Mouse (Mus musculus): Measurements from ENCODE around the gene Tssk3. TPM values are rescaled to one million over a fixed set of nuclear protein-coding genes. Genes with fewer than 3 reads are reported as not detected.
"Not testable (repeated sequence)": the region's sequence is repeated elsewhere in the genome, so short reads cannot be mapped to it uniquely, and the experiment has no call there.

The Tssk3 gene
- not detected in 2 replicates for polyA plus RNA-seq (2014; fragmentation: Nextera tagmentation; extraction: Ambion mirVana)

GRCm38 (mm10) chr4:129490972-129491880, at the start of gene Tssk3, which contains the start of gene Fam229a:
Tssk3 (minus strand) TSS chr4:129491022.
Fam229a (plus strand) TSS chr4:129491190.
- H3K27ac ChIP-seq (ENCODE audit: low read depth, low read length) = no peak within 1 kb of the TSS
- peak within 1 kb of the TSS; percentile 40 for H3K4me3 ChIP-seq (ENCODE audit: low read length)
- no peaks in the 10 kb centered on the region for H3K9me3 ChIP-seq (ENCODE audit: control insufficient read depth, low read length)
- H3K36me3 ChIP-seq (ENCODE audit: control insufficient read depth, insufficient read depth, low read length) = peaks cover 31% of the 10 kb centered on the region
- peaks cover 10% of the 10 kb centered on the region for H3K27me3 ChIP-seq (ENCODE audit: control insufficient read depth, insufficient read depth, low read length)
- peak within 1 kb of the TSS; percentile 69 for H3K4me2 ChIP-seq (replicated peaks; ENCODE audit: low read depth, low read length)
- H3K9ac ChIP-seq (ENCODE audit: low read depth, low read length) = peak within 1 kb of the TSS; percentile 42
- ATAC-seq (ENCODE audit: low FRiP score, low TSS enrichment) = peak; percentile 63
- H3K4me1 ChIP-seq (ENCODE audit: control insufficient read depth, insufficient read depth, low read length) = peaks cover 12% of the 10 kb centered on the region
- 5% methylated on average over 70 of the region's 70 CpGs for WGBS

DNA sequence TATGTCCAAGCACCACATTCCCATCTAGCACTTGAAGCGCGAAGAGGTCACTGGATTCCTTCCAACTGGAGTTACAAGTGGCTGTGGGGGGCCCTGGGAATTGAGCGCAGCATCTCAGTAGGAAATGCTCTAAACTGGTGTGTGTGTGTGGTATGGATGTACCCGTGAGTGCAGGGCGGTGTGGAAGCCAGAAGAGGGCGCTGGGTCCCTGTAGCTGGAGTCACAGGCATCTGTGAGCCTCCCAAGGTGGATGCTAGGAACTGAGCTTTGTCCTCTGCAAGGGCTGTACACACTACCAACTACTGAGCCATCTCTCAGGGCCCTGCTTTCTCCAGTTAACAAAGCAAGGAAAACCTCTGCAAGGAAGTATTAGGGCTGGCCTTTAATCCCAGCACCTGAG, 49.2 kb upstream of the Tssk3 start:
- Histone ChIP-seq H3K36me3 (ENCODE audit: control insufficient read depth, insufficient read depth, low read length) (peaks cover 34% of the 10 kb centered on the region), H3K4me1 (ENCODE audit: control insufficient read depth, insufficient read depth, low read length) (peaks cover 18% of the 10 kb centered on the region), H3K27me3 (ENCODE audit: control insufficient read depth, insufficient read depth, low read length) (no peaks in the 10 kb centered on the region), H3K9ac (ENCODE audit: low read depth, low read length) (no peak overlapping the region), H3K4me2 (replicated peaks; ENCODE audit: low read depth, low read length) (no peak overlapping the region), H3K4me3 (ENCODE audit: low read length) (no peak overlapping the region), H3K9me3 (ENCODE audit: control insufficient read depth, low read length) (no peaks in the 10 kb centered on the region), H3K27ac (ENCODE audit: low read depth, low read length) (no peak overlapping the region)
- 88% methylated on average over 6 of the region's 6 CpGs for WGBS
- no peak for ATAC-seq (ENCODE audit: low FRiP score, low TSS enrichment)

- H3K9ac ChIP-seq (ENCODE audit: low read depth, low read length); H3K4me3 ChIP-seq (ENCODE audit: low read length); ATAC-seq (ENCODE audit: low FRiP score, low TSS enrichment); H3K4me1 ChIP-seq (ENCODE audit: control insufficient read depth, insufficient read depth, low read length); H3K27me3 ChIP-seq (ENCODE audit: control insufficient read depth, insufficient read depth, low read length); H3K27ac ChIP-seq (ENCODE audit: low read depth, low read length); H3K4me2 ChIP-seq (replicated peaks; ENCODE audit: low read depth, low read length); H3K9me3 ChIP-seq (ENCODE audit: control insufficient read depth, low read length): not testable (repeated sequence)
- H3K36me3 ChIP-seq (ENCODE audit: control insufficient read depth, insufficient read depth, low read length) = peaks cover 82% of the 10 kb centered on the region
- WGBS = 97% methylated on average over 5 of the region's 6 CpGs
Observed at GRCm38 (mm10) chr4:129528901-129529300, 38.1 kb upstream of the Tssk3 start.

GRCm38 (mm10) chr4:129525889-129526288, 35.1 kb upstream of the Tssk3 start:
- H3K36me3 ChIP-seq (ENCODE audit: control insufficient read depth, insufficient read depth, low read length) = peaks cover 87% of the 10 kb centered on the region
- WGBS = 52% methylated on average over 3 of the region's 3 CpGs

DNA sequence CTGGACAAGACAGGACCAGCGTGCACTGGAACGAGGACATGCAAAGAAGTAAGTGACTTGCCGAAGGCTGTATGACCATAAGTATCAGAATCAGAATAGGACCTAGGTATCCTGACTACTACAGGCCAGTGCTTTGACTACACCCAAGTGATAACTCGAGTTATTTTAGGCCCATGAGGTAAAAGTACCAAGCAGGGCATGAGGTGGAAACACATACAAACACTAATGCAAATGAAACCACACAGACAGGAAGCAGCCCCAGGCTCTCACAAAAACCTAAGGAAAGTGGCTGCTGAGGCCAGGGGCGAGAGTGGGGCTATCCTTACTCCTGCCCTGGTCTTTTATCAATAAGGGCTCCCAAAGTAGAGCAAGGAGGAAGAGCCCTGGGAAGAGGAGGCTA, 34.5 kb upstream of the Tssk3 start:
- WGBS = 89% methylated on average over 5 of the region's 5 CpGs
- peaks cover 86% of the 10 kb centered on the region for H3K36me3 ChIP-seq (ENCODE audit: control insufficient read depth, insufficient read depth, low read length)

More at GRCm38 (mm10) chr4:129525889-129526288, 35.1 kb upstream of the Tssk3 start:
- ATAC-seq (ENCODE audit: low FRiP score, low TSS enrichment) = no peak
- Histone ChIP-seq H3K4me1 (ENCODE audit: control insufficient read depth, insufficient read depth, low read length) (no peaks in the 10 kb centered on the region), H3K9me3 (ENCODE audit: control insufficient read depth, low read length) (no peaks in the 10 kb centered on the region), H3K9ac (ENCODE audit: low read depth, low read length) (no peak overlapping the region), H3K4me3 (ENCODE audit: low read length) (no peak overlapping the region), H3K27ac (ENCODE audit: low read depth, low read length) (no peak overlapping the region), H3K4me2 (replicated peaks; ENCODE audit: low read depth, low read length) (no peak overlapping the region), H3K27me3 (ENCODE audit: control insufficient read depth, insufficient read depth, low read length) (no peaks in the 10 kb centered on the region)

DNA sequence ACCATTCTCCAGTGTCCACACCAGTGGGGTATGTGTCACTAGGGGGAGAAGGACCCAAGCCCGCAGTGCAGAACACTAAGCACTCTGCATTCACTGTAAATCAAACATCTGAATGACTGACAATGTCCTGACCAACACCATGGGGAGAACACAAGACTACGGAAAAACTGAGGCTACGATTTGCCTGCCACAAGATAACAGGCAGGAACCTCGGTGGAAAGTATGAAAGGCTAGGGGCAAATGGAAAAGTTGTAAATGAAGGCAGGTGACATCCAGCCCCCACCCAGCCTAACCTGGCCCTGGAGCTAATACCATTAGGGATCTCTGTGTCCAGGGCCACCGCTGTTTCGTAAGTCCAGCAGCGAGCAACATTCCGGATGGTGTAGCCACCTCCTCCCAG, 27.7 kb upstream of the Tssk3 start:
- no peak overlapping the region for H3K4me2 ChIP-seq (replicated peaks; ENCODE audit: low read depth, low read length)
- H3K4me1 ChIP-seq (ENCODE audit: control insufficient read depth, insufficient read depth, low read length) = peaks cover 2% of the 10 kb centered on the region
- peaks cover 77% of the 10 kb centered on the region for H3K36me3 ChIP-seq (ENCODE audit: control insufficient read depth, insufficient read depth, low read length)
- H3K4me3 ChIP-seq (ENCODE audit: low read length) = no peak overlapping the region
- H3K27me3 ChIP-seq (ENCODE audit: control insufficient read depth, insufficient read depth, low read length) = no peaks in the 10 kb centered on the region
- ATAC-seq (ENCODE audit: low FRiP score, low TSS enrichment) = no peak
- no peak overlapping the region for H3K9ac ChIP-seq (ENCODE audit: low read depth, low read length)
- H3K9me3 ChIP-seq (ENCODE audit: control insufficient read depth, low read length) = no peaks in the 10 kb centered on the region
- WGBS = 83% methylated on average over 6 of the region's 8 CpGs
- H3K27ac ChIP-seq (ENCODE audit: low read depth, low read length) = no peak overlapping the region

More for the DNA sequence above, 34.5 kb upstream of the Tssk3 start:
- Histone ChIP-seq H3K27me3 (ENCODE audit: control insufficient read depth, insufficient read depth, low read length) (no peaks in the 10 kb centered on the region), H3K9me3 (ENCODE audit: control insufficient read depth, low read length) (no peaks in the 10 kb centered on the region), H3K9ac (ENCODE audit: low read depth, low read length) (no peak overlapping the region), H3K4me2 (replicated peaks; ENCODE audit: low read depth, low read length) (no peak overlapping the region), H3K4me1 (ENCODE audit: control insufficient read depth, insufficient read depth, low read length) (no peaks in the 10 kb centered on the region), H3K27ac (ENCODE audit: low read depth, low read length) (no peak overlapping the region), H3K4me3 (ENCODE audit: low read length) (no peak overlapping the region)
- ATAC-seq (ENCODE audit: low FRiP score, low TSS enrichment) = no peak

DNA sequence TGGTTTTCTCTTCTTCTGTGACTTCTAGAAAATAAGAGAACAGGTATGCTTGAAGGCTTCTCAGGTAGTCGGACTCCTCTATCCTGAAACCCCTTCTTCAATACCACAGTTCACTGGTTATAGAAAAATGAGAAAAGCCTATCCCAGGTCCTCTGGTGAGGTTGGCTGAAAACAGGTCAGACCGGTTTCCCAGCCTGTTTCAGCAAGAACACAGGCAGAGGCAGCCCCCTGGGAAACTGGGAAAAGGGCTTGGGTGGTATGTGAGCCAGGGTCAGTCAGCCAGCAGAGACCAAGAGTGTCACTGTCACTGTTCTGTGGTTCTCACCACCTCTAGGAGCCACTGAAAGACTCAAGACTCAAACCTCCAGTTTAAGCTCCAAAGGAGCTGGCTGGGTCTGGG, 26.1 kb upstream of the Tssk3 start:
- Histone ChIP-seq H3K4me1 (ENCODE audit: control insufficient read depth, insufficient read depth, low read length) (peaks cover 6% of the 10 kb centered on the region), H3K36me3 (ENCODE audit: control insufficient read depth, insufficient read depth, low read length) (peaks cover 61% of the 10 kb centered on the region), H3K27ac (ENCODE audit: low read depth, low read length) (peak overlapping the region; percentile 69; the same call in 1 of the 2 replicates), H3K4me3 (ENCODE audit: low read length) (no peak overlapping the region), H3K4me2 (replicated peaks; ENCODE audit: low read depth, low read length) (no peak overlapping the region; the same call in 1 of the 2 replicates), H3K27me3 (ENCODE audit: control insufficient read depth, insufficient read depth, low read length) (no peaks in the 10 kb centered on the region), H3K9me3 (ENCODE audit: control insufficient read depth, low read length) (no peaks in the 10 kb centered on the region), H3K9ac (ENCODE audit: low read depth, low read length) (no peak overlapping the region)
- ATAC-seq (ENCODE audit: low FRiP score, low TSS enrichment) = no peak
- 43% methylated on average over 2 of the region's 2 CpGs for WGBS

GRCm38 (mm10) chr4:129514300-129514898, 23.6 kb upstream of the Tssk3 start:
- WGBS = 0% methylated on average over 32 of the region's 35 CpGs
- peak; percentile 47 for ATAC-seq (ENCODE audit: low FRiP score, low TSS enrichment)
- Histone ChIP-seq H3K9ac (ENCODE audit: low read depth, low read length) (peak overlapping the region; percentile 100), H3K9me3 (ENCODE audit: control insufficient read depth, low read length) (no peaks in the 10 kb centered on the region), H3K4me3 (ENCODE audit: low read length) (peak overlapping the region; percentile 100), H3K4me1 (ENCODE audit: control insufficient read depth, insufficient read depth, low read length) (peaks cover 6% of the 10 kb centered on the region), H3K27me3 (ENCODE audit: control insufficient read depth, insufficient read depth, low read length) (no peaks in the 10 kb centered on the region), H3K27ac (ENCODE audit: low read depth, low read length) (peak overlapping the region; percentile 97), H3K4me2 (replicated peaks; ENCODE audit: low read depth, low read length) (peak overlapping the region; percentile 77), H3K36me3 (ENCODE audit: control insufficient read depth, insufficient read depth, low read length) (peaks cover 38% of the 10 kb centered on the region)

- Histone ChIP-seq H3K9me3 (ENCODE audit: control insufficient read depth, low read length) (no peaks in the 10 kb centered on the region), H3K36me3 (ENCODE audit: control insufficient read depth, insufficient read depth, low read length) (peaks cover 35% of the 10 kb centered on the region), H3K4me2 (replicated peaks; ENCODE audit: low read depth, low read length) (peak overlapping the region; percentile 77), H3K9ac (ENCODE audit: low read depth, low read length) (peak overlapping the region; percentile 100), H3K27me3 (ENCODE audit: control insufficient read depth, insufficient read depth, low read length) (no peaks in the 10 kb centered on the region), H3K4me3 (ENCODE audit: low read length) (peak overlapping the region; percentile 100), H3K27ac (ENCODE audit: low read depth, low read length) (peak overlapping the region; percentile 97), H3K4me1 (ENCODE audit: control insufficient read depth, insufficient read depth, low read length) (peaks cover 6% of the 10 kb centered on the region)
- 0% methylated on average over 41 of the region's 57 CpGs for WGBS
- peak; percentile 21 for ATAC-seq (ENCODE audit: low FRiP score, low TSS enrichment)
Observed at GRCm38 (mm10) chr4:129513891-129514290, 23.1 kb upstream of the Tssk3 start.

All from kidney, embryonic 14.5 days (tissue).